In the genomic region with DNA sequence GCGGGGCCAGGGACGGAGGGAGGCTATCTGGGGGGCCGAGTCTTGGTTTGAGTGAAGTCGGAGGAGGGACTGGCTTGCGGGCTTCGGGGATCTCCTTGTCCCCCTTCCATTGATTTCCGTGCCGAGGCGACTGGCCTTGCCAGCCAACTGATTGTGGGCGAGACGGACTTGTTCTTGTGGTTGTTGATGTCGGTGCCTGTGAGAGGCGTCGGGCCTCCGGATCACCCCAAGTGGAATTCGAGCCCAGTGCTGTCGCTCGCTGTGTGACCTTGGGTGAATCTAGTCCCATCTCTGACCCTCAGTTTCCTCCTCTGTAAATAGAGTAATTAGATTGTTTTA, we compare ENCODE assay signal across 8 mouse cellular contexts. TPM values are rescaled to one million over a fixed set of nuclear protein-coding genes. Genes with fewer than 3 reads are reported as not detected.
DNase-seq lines count a peak whose midpoint lies in the region; ATAC-seq and TF ChIP-seq lines count a peak whose summit lies in the region.

No protein-coding gene starts in this region.

- peak overlapping the region; percentile 88 for H3K27ac ChIP-seq in lung, embryonic 15.5 days
- peak overlapping the region; percentile 94 for H3K27ac ChIP-seq in embryonic facial prominence, embryonic 12.5 days
- H3K27ac ChIP-seq in intestine, embryonic 14.5 days (ENCODE audit: low read depth) = peak overlapping the region; percentile 79
- peak overlapping the region; percentile 90 for H3K27ac ChIP-seq in midbrain, postnatal 0 days (ENCODE audit: low read depth, low read length)

- under 1% methylated on average over 18 of the region's 18 CpGs for WGBS in lung, embryonic 15.5 days
- WGBS in embryonic facial prominence, embryonic 12.5 days = under 1% methylated on average over 18 of the region's 18 CpGs
- 0% methylated on average over 18 of the region's 18 CpGs for WGBS in intestine, embryonic 14.5 days
- WGBS in midbrain, postnatal 0 days = under 1% methylated on average over 18 of the region's 18 CpGs

- no peak for TF ChIP-seq CTCF in midbrain, postnatal 0 days (IDR thresholded peaks at IDR 0.05)

- H3K4me3 ChIP-seq in lung, embryonic 15.5 days = peak overlapping the region; percentile 89
- peak overlapping the region; percentile 89 for H3K4me3 ChIP-seq in embryonic facial prominence, embryonic 12.5 days
- peak overlapping the region; percentile 93 for H3K4me3 ChIP-seq in intestine, embryonic 14.5 days (ENCODE audit: low read depth, low read length)
- H3K4me3 ChIP-seq in midbrain, postnatal 0 days (ENCODE audit: low read depth, low read length) = peak overlapping the region; percentile 73

- H3K36me3 ChIP-seq in lung, embryonic 15.5 days = peaks cover 22% of the 10 kb centered on the region
- H3K36me3 ChIP-seq in embryonic facial prominence, embryonic 12.5 days = peaks cover 25% of the 10 kb centered on the region
- H3K36me3 ChIP-seq in intestine, embryonic 14.5 days (ENCODE audit: control insufficient read depth, insufficient read depth, low read length) = peaks cover 19% of the 10 kb centered on the region
- peaks cover 11% of the 10 kb centered on the region; the same call in 1 of the 2 replicates for H3K36me3 ChIP-seq in midbrain, postnatal 0 days (ENCODE audit: insufficient read depth, low read length)

- H3K9me3 ChIP-seq in lung, embryonic 15.5 days = no peaks in the 10 kb centered on the region
- no peaks in the 10 kb centered on the region for H3K9me3 ChIP-seq in embryonic facial prominence, embryonic 12.5 days
- H3K9me3 ChIP-seq in intestine, embryonic 14.5 days (ENCODE audit: control insufficient read depth, low read length) = no peaks in the 10 kb centered on the region
- no peaks in the 10 kb centered on the region for H3K9me3 ChIP-seq in midbrain, postnatal 0 days (ENCODE audit: low read length)

- no peak for DNase-seq in lung, adult 18-20 months
- DNase-seq in intestine, embryonic 14.5 days (ENCODE audit: low spot score) = no peak
- no peak for DNase-seq in midbrain, postnatal 0 days (ENCODE audit: low spot score)
- no peak for DNase-seq in thymus, postnatal 36 days
- no peak for DNase-seq in thymus, postnatal 4 days
- no peak for DNase-seq in spleen, adult 18-20 months

- H3K4me1 ChIP-seq in lung, embryonic 15.5 days = peaks cover 45% of the 10 kb centered on the region
- peaks cover 42% of the 10 kb centered on the region for H3K4me1 ChIP-seq in embryonic facial prominence, embryonic 12.5 days
- H3K4me1 ChIP-seq in intestine, embryonic 14.5 days (replicated peaks; ENCODE audit: control insufficient read depth, insufficient read depth, low read length) = peaks cover 45% of the 10 kb centered on the region
- peaks cover 9% of the 10 kb centered on the region; the same call in 1 of the 2 replicates for H3K4me1 ChIP-seq in midbrain, postnatal 0 days (ENCODE audit: insufficient read depth, low read length)

- H3K9ac ChIP-seq in lung, embryonic 15.5 days = peak overlapping the region; percentile 99
- H3K9ac ChIP-seq in embryonic facial prominence, embryonic 12.5 days = peak overlapping the region; percentile 95
- peak overlapping the region; percentile 97 for H3K9ac ChIP-seq in intestine, embryonic 14.5 days (ENCODE audit: low read length)
- H3K9ac ChIP-seq in midbrain, postnatal 0 days (replicated peaks; ENCODE audit: low read length, poor library complexity, severe bottlenecking) = peak overlapping the region; percentile 95

- H3K27me3 ChIP-seq in lung, embryonic 15.5 days = no peaks in the 10 kb centered on the region
- H3K27me3 ChIP-seq in embryonic facial prominence, embryonic 12.5 days = no peaks in the 10 kb centered on the region
- H3K27me3 ChIP-seq in intestine, embryonic 14.5 days (replicated peaks; ENCODE audit: control insufficient read depth, insufficient read depth, low read length) = no peaks in the 10 kb centered on the region
- H3K27me3 ChIP-seq in midbrain, postnatal 0 days (ENCODE audit: insufficient read depth, low read length) = no peaks in the 10 kb centered on the region

- peak overlapping the region; percentile 75 for H3K4me2 ChIP-seq in lung, embryonic 15.5 days
- H3K4me2 ChIP-seq in embryonic facial prominence, embryonic 12.5 days (replicated peaks) = peak overlapping the region; percentile 88
- H3K4me2 ChIP-seq in intestine, embryonic 14.5 days (ENCODE audit: low read length) = peak overlapping the region; percentile 83
- H3K4me2 ChIP-seq in midbrain, postnatal 0 days (ENCODE audit: low read depth, low read length, poor library complexity, severe bottlenecking) = peak overlapping the region; percentile 81

- peak; percentile 12; the same call in 1 of the 2 replicates for ATAC-seq in lung, embryonic 15.5 days (ENCODE audit: borderline replicate concordance, extremely low read depth, low FRiP score, low TSS enrichment)
- no peak for ATAC-seq in embryonic facial prominence, embryonic 12.5 days (ENCODE audit: insufficient number of reproducible peaks, insufficient read depth, low FRiP score, low TSS enrichment)
- ATAC-seq in intestine, embryonic 14.5 days (replicated peaks; ENCODE audit: low FRiP score, low TSS enrichment, low read depth) = no peak
- ATAC-seq in midbrain, postnatal 0 days (ENCODE audit: low FRiP score) = peak; percentile 20; the same call in 1 of the 2 replicates

RNA-seq across cellular contexts. Expression of gene Ube3b, which starts 0.6 kb away (rescaled TPM):
- 43.4 and 46.5 TPM in 2 replicates for polyA plus RNA-seq in lung, embryonic 15.5 days (2015; fragmentation: Nextera tagmentation; extraction: Ambion mirVana)
- polyA plus RNA-seq in embryonic facial prominence, embryonic 12.5 days (2016; fragmentation: Nextera tagmentation; extraction: Ambion mirVana) = 50.4 and 50.7 TPM in 2 replicates
- polyA plus RNA-seq in intestine, embryonic 14.5 days (2014; fragmentation: Nextera tagmentation; extraction: Ambion mirVana) = 49.0 and 51.8 TPM in 2 replicates
- 47.3 and 58.3 TPM in 2 replicates for total RNA-seq in midbrain, postnatal 0 days (2014; rRNA removed)
- polyA plus RNA-seq in midbrain, postnatal 0 days (2015; fragmentation: Nextera tagmentation; extraction: Ambion mirVana) = 26.8 and 26.9 TPM in 2 replicates

RNA-seq across cellular contexts. Expression of gene Kctd10, which starts 0.7 kb away (rescaled TPM):
- polyA plus RNA-seq in lung, embryonic 15.5 days (2015; fragmentation: Nextera tagmentation; extraction: Ambion mirVana) = 169 and 176 TPM in 2 replicates
- 115 TPM in 2 replicates for polyA plus RNA-seq in embryonic facial prominence, embryonic 12.5 days (2016; fragmentation: Nextera tagmentation; extraction: Ambion mirVana)
- polyA plus RNA-seq in intestine, embryonic 14.5 days (2014; fragmentation: Nextera tagmentation; extraction: Ambion mirVana) = 116 and 131 TPM in 2 replicates
- 49.7 and 65.1 TPM in 2 replicates for total RNA-seq in midbrain, postnatal 0 days (2014; rRNA removed)
- 51.8 and 54.5 TPM in 2 replicates for polyA plus RNA-seq in midbrain, postnatal 0 days (2015; fragmentation: Nextera tagmentation; extraction: Ambion mirVana)

Comparison
In these comparisons a context has a peak if more than half of its experiments do, and no peak if none do; other contexts are left out.
1. ATAC-seq: peak in lung, embryonic 15.5 days (single experiment) and midbrain, postnatal 0 days (single experiment); none in embryonic facial prominence, embryonic 12.5 days (single experiment) and intestine, embryonic 14.5 days (single experiment).
2. Peak in every context shown above with its lines, with median percentiles within 50 percentile points of each other: H3K27ac ChIP-seq, H3K4me2 ChIP-seq, H3K4me3 ChIP-seq and H3K9ac ChIP-seq.